Mouse (Mus musculus): ENCODE results near the gene Snrnp70. TPM values are rescaled to one million over a fixed set of nuclear protein-coding genes. Genes with fewer than 3 reads are reported as not detected.

Gene Snrnp70
- 186 and 225 TPM in 2 replicates for polyA plus RNA-seq (2015; fragmentation: Nextera tagmentation; extraction: Ambion mirVana)

DNA sequence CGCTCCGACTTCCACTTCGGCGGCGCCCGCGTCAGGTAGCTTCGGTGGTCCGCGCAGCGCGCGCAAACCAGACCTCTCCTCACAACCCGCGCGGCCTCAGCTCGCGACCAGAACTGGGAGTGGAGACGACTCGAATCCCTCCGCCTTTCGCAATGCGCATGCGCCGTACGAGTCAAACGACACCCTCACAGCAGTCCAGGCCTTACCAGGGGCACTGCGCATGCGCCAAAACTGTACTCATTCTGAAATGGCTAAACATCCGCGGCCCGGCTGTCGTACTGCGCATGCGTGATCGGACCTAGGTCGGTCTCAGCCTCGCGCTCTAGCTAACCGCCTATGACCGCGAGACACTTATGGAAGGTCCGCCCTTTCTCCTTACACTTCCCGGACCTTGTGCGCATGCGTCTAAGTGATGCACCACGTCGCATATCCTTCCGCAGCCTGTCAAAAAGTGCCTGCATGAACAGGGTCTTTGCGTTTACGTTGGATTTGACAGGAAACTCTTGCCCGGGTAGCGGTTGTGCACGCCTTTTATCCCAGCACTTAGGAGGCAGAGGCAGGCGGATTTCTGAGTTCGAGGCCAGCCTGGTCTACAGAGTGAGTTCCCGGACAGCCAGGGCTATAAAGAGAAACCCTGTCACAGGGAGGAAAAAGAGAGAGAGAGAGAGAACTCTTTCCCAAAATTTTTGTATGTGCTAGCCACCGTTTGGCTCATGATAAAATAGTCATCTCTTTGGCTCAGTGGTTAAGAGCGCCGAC, at the start of gene Snrnp70:
Gene Snrnp70 (minus strand): TSS at position 165 of the 759 bp plus-strand sequence.
- Histone ChIP-seq H3K27me3 (no peaks in the 10 kb centered on the region), H3K4me2 (peak within 1 kb of the TSS; percentile 100), H3K36me3 (peaks cover 20% of the 10 kb centered on the region), H3K27ac (replicated peaks) (peak within 1 kb of the TSS; percentile 95), H3K4me3 (peak within 1 kb of the TSS; percentile 74), H3K4me1 (replicated peaks) (peaks cover 29% of the 10 kb centered on the region), H3K9ac (peak within 1 kb of the TSS; percentile 86), H3K9me3 (no peaks in the 10 kb centered on the region)
- peak; percentile 97 for ATAC-seq (ENCODE audit: low read depth)
- under 1% methylated on average over 60 of the region's 60 CpGs for WGBS

GRCm38 (mm10) chr7:45443526-45444420, 48.2 kb upstream of the Snrnp70 start:
- Histone ChIP-seq H3K27ac (replicated peaks) (no peak overlapping the region), H3K4me3 (no peak overlapping the region), H3K27me3 (no peaks in the 10 kb centered on the region), H3K4me1 (replicated peaks) (no peaks in the 10 kb centered on the region), H3K9ac (no peak overlapping the region), H3K4me2 (no peak overlapping the region), H3K36me3 (peaks cover 58% of the 10 kb centered on the region), H3K9me3 (no peaks in the 10 kb centered on the region)
- no peak for ATAC-seq (ENCODE audit: low read depth)
- 90% methylated on average over 22 of the region's 22 CpGs for WGBS

- peak within 1 kb of the TSS; percentile 41; the same call in 1 of the 2 replicates for H3K9ac ChIP-seq
- no peak within 1 kb of the TSS for H3K4me3 ChIP-seq
- WGBS, result 21% methylated on average over 19 of the region's 19 CpGs
- H3K36me3 ChIP-seq, result peaks cover 23% of the 10 kb centered on the region
- ATAC-seq (ENCODE audit: low read depth), result no peak
- H3K27me3 ChIP-seq, result no peaks in the 10 kb centered on the region
- peaks cover 44% of the 10 kb centered on the region for H3K4me1 ChIP-seq (replicated peaks)
- no peak within 1 kb of the TSS for H3K27ac ChIP-seq (replicated peaks)
- H3K4me2 ChIP-seq, result 0 out of 2 replicates have a peak within 1 kb of the TSS, but pooled peaks have one; percentile 13
- no peaks in the 10 kb centered on the region for H3K9me3 ChIP-seq
These were observed 42.2 kb upstream of the Snrnp70 start, which contains the start of gene Ruvbl2 for GRCm38 (mm10) chr7:45437521-45438276. Gene Ruvbl2 (minus strand): TSS chr7:45438096.

- H3K4me2 ChIP-seq, result no peak overlapping the region
- no peak overlapping the region for H3K4me3 ChIP-seq
- ATAC-seq (ENCODE audit: low read depth), result no peak
- 29% methylated on average over 6 of the region's 6 CpGs for WGBS
- H3K27me3 ChIP-seq, result no peaks in the 10 kb centered on the region
- H3K4me1 ChIP-seq (replicated peaks), result peaks cover 50% of the 10 kb centered on the region
- peaks cover 21% of the 10 kb centered on the region for H3K36me3 ChIP-seq
- H3K27ac ChIP-seq (replicated peaks), result no peak overlapping the region
- no peaks in the 10 kb centered on the region for H3K9me3 ChIP-seq
- no peak overlapping the region for H3K9ac ChIP-seq
These were observed 41.5 kb upstream of the Snrnp70 start for GRCm38 (mm10) chr7:45437046-45437445.

GRCm38 (mm10) chr7:45436444-45436843, 40.9 kb upstream of the Snrnp70 start:
- H3K27ac ChIP-seq (replicated peaks), result no peak overlapping the region
- H3K4me2 ChIP-seq, result 0 out of 2 replicates have a peak overlapping the region, but pooled peaks have one; percentile 99
- peaks cover 22% of the 10 kb centered on the region for H3K36me3 ChIP-seq
- no peak for ATAC-seq (ENCODE audit: low read depth)
- WGBS, result 89% methylated on average over 5 of the region's 5 CpGs
- peaks cover 51% of the 10 kb centered on the region for H3K4me1 ChIP-seq (replicated peaks)
- no peaks in the 10 kb centered on the region for H3K9me3 ChIP-seq
- H3K9ac ChIP-seq, result no peak overlapping the region
- H3K27me3 ChIP-seq, result no peaks in the 10 kb centered on the region
- no peak overlapping the region for H3K4me3 ChIP-seq

DNA sequence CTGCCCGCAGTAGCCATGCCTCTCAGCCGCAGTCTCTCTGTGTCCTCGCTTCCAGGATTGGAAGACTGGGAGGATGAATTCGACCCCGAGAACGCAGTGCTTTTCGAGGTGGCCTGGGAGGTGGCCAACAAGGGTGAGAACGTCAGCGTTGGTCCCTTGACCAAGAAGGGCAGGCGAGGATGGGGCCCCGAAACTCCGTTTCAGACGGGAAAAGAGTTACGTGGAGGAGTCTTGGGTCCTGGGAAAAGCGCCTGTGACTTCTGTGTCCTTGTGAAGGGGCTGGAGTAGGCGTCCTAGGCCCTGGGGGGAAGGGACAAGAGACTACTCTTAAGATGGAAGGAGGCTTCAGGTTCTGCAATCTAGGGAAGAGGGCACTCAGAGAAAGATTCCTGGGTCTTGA, 39.5 kb upstream of the Snrnp70 start:
- peak overlapping the region; percentile 99 for H3K4me2 ChIP-seq
- H3K27ac ChIP-seq (replicated peaks), result peak overlapping the region; percentile 68
- H3K9me3 ChIP-seq, result no peaks in the 10 kb centered on the region
- H3K4me1 ChIP-seq (replicated peaks), result peaks cover 51% of the 10 kb centered on the region
- no peaks in the 10 kb centered on the region for H3K27me3 ChIP-seq
- 5% methylated on average over 16 of the region's 16 CpGs for WGBS
- H3K36me3 ChIP-seq, result peaks cover 27% of the 10 kb centered on the region
- peak; percentile 33 for ATAC-seq (ENCODE audit: low read depth)
- peak overlapping the region; percentile 86 for H3K9ac ChIP-seq
- peak overlapping the region; percentile 79 for H3K4me3 ChIP-seq

DNA sequence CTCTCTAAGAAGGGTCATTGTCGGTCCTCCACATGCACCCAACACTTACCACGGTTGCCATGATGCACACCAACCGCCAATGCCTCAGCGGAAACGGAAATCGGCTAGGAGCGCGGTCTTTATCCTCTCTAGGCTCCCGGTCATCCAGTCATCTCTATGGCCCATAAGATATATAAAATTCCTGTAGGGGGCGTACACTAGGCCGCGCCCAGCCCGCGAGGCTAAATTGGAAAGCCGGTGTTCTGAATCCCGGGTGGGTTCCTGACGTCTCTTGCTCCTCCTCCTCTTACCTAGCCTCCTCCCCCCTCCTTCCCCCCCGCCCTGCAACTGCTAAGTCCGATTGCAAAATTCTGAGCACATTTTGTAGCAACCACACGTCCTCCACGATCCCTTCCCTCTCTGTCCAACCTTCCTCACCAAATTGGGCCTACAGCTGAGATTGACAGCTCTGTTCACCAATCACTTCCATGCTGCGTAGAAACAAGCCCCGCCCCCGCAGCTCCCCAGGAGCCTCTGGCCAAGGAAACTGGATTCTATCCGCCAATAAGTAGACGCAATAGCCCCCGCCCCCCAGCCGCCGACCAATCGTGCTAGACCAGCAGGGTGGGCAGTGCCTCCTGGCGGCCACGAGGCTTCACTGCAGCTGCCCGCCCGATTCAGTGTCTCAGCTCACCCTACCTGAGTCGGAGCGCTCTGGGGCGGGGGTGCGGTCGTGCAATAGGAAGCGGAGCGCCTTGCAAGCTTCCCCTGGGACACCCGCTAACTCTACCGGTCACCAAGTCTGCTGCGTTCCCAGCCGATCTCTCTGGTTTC, 38.9 kb upstream of the Snrnp70 start, which contains the start of gene Gys1:
Gene Gys1 (plus strand): TSS at position 642 of the 813 bp plus-strand sequence.
- H3K9ac ChIP-seq, result peak within 1 kb of the TSS; percentile 88
- H3K27me3 ChIP-seq, result no peaks in the 10 kb centered on the region
- peak within 1 kb of the TSS; percentile 79 for H3K4me3 ChIP-seq
- H3K4me1 ChIP-seq (replicated peaks), result peaks cover 51% of the 10 kb centered on the region
- peak within 1 kb of the TSS; percentile 99 for H3K4me2 ChIP-seq
- under 1% methylated on average over 45 of the region's 45 CpGs for WGBS
- H3K36me3 ChIP-seq, result peaks cover 29% of the 10 kb centered on the region
- peak; percentile 97 for ATAC-seq (ENCODE audit: low read depth)
- H3K9me3 ChIP-seq, result no peaks in the 10 kb centered on the region
- peak within 1 kb of the TSS; percentile 90 for H3K27ac ChIP-seq (replicated peaks)

GRCm38 (mm10) chr7:45433835-45434202, 38.3 kb upstream of the Snrnp70 start:
- H3K4me1 ChIP-seq (replicated peaks), result peaks cover 51% of the 10 kb centered on the region
- H3K27me3 ChIP-seq, result no peaks in the 10 kb centered on the region
- H3K27ac ChIP-seq (replicated peaks), result peak overlapping the region; percentile 90
- peak overlapping the region; percentile 79 for H3K4me3 ChIP-seq
- WGBS, result 2% methylated on average over 7 of the region's 7 CpGs
- H3K4me2 ChIP-seq, result peak overlapping the region; percentile 99
- ATAC-seq (ENCODE audit: low read depth), result peak; percentile 2
- H3K36me3 ChIP-seq, result peaks cover 34% of the 10 kb centered on the region
- H3K9ac ChIP-seq, result peak overlapping the region; percentile 88
- no peaks in the 10 kb centered on the region for H3K9me3 ChIP-seq

DNA sequence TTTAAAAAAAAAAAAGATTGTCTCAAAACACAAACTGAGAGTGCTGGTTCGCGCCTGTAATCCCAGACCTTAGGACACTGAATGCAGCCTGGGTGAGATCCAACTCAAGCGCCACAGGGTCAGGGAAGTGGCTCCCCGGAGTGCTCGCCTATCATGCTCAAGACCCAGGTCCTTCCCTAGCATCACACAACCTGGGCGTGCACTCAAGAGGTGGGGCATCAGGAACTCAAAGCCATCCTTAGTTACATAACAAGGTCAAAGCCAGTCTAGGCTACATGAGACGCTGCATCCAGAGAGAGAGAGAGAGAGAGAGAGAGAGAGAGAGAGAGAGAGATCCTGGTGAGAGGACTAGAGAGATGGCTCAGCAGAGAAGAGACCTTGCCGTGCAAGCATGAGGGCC, 31.0 kb upstream of the Snrnp70 start:
- H3K9me3 ChIP-seq, result no peaks in the 10 kb centered on the region
- peaks cover 7% of the 10 kb centered on the region for H3K27me3 ChIP-seq
- H3K36me3 ChIP-seq, result peaks cover 99% of the 10 kb centered on the region
- WGBS, result 94% methylated on average over 8 of the region's 8 CpGs
- H3K4me3 ChIP-seq, result no peak overlapping the region
- H3K27ac ChIP-seq (replicated peaks), result no peak overlapping the region
- ATAC-seq (ENCODE audit: low read depth), result no peak
- no peak overlapping the region for H3K9ac ChIP-seq
- H3K4me1 ChIP-seq (replicated peaks), result no peaks in the 10 kb centered on the region
- H3K4me2 ChIP-seq, result no peak overlapping the region

DNA sequence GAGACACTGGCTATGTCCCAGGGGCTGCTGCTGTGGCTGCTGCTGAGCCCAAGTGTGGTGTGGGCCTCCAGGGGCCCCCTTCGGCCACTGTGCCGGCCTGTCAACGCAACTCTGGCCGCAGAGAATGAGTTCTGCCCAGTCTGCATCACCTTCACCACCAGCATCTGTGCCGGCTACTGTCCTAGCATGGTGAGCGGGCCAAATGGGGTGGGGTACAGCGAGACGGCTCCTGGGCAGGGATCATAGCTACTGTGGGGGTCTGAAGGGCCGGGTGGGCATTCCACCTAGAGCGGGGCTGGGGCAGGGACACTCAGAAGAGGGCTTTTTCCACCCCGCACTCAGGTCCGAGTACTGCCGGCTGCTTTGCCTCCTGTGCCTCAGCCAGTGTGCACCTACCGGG, 25.7 kb upstream of the Snrnp70 start:
- Histone ChIP-seq H3K4me3 (no peak overlapping the region), H3K9me3 (no peaks in the 10 kb centered on the region), H3K36me3 (peaks cover 58% of the 10 kb centered on the region), H3K9ac (no peak overlapping the region), H3K4me2 (no peak overlapping the region), H3K27me3 (peaks cover 60% of the 10 kb centered on the region), H3K4me1 (replicated peaks) (no peaks in the 10 kb centered on the region), H3K27ac (replicated peaks) (no peak overlapping the region)
- ATAC-seq (ENCODE audit: low read depth), result no peak
- WGBS, result 89% methylated on average over 14 of the region's 14 CpGs

DNA sequence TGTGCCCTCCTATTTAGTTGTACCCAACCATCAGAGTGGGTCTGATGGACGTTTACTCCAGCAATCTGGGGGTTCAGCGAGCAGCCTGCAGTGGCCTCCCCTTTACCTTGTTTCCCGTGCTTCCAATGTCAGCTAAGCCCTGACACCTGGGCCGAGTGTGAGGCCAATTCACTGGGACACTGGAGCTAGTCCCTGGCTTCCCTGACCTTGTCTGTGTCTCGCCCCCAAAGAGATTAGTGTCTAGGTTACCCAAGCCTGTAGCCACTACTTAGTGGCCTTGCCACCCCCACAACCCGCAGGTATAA, 25.0 kb upstream of the Snrnp70 start, which contains the start of gene Lhb:
Gene Lhb (plus strand): TSS at position 206 of the 305 bp plus-strand sequence.
- no peak within 1 kb of the TSS for H3K4me2 ChIP-seq
- H3K27me3 ChIP-seq, result peaks cover 67% of the 10 kb centered on the region
- H3K36me3 ChIP-seq, result peaks cover 52% of the 10 kb centered on the region
- no peak within 1 kb of the TSS for H3K27ac ChIP-seq (replicated peaks)
- ATAC-seq (ENCODE audit: low read depth), result no peak
- H3K4me3 ChIP-seq, result no peak within 1 kb of the TSS
- H3K9me3 ChIP-seq, result no peaks in the 10 kb centered on the region
- 55% methylated on average over 6 of the region's 6 CpGs for WGBS
- no peak within 1 kb of the TSS for H3K9ac ChIP-seq
- H3K4me1 ChIP-seq (replicated peaks), result no peaks in the 10 kb centered on the region

All from neural tube, embryonic 13.5 days (tissue).